Mouse (Mus musculus) MEL (cell line): Measurements from ENCODE around the gene Kif1bp.

ENCODE experiments used
- CTCF ChIP-seq, 3 experiments: IDR thresholded peaks in 2 of 3; conservative IDR thresholded peaks in 1 of 3; 2 replicates each; pipeline ENCODE4 v1.5.1; 2011 to 2012; ENCODE audit warnings: low read length in 3 of 3, low read depth in 2 of 3, mild to moderate bottlenecking in 2 of 3, improper control_type of control experiment in 1 of 3, inconsistent platforms in 1 of 3, mixed read lengths in 1 of 3, moderate library complexity in 1 of 3; ENCODE audit not compliant: control insufficient read depth in 1 of 3, insufficient read depth in 1 of 3, poor library complexity in 1 of 3, severe bottlenecking in 1 of 3
- TCF12 ChIP-seq: IDR thresholded peaks from 2 replicates; pipeline ENCODE4 v1.6.1; 2014; ENCODE audit warnings: low read depth, mild to moderate bottlenecking, inconsistent platforms, low read length, improper control_type of control experiment, moderate library complexity
- ZKSCAN1 ChIP-seq: IDR thresholded peaks from 2 replicates; pipeline ENCODE4 v1.6.1; 2012; ENCODE audit warnings: low read depth, mild to moderate bottlenecking, inconsistent platforms, low read length, improper control_type of control experiment, moderate library complexity

GRCm38 (mm10) chr10:62600056-62600455 is 21.8 kb upstream of the Kif1bp start:
- TF ChIP-seq TCF12 (no peak), ZKSCAN1 (no peak), CTCF (IDR thresholded peaks at IDR 0.05 in 2 of 3, conservative IDR thresholded peaks at IDR 0.05 in 1 of 3; ENCODE audit: control insufficient read depth in 1 of 3, insufficient read depth in 1 of 3, low read depth in 2 of 3, low read length in 3 of 3, poor library complexity in 1 of 3, severe bottlenecking in 1 of 3) (no peak)
